ENCODE assay signal across 27 mouse cellular contexts in genomic region chr13:53897176-53897575, GRCm38 (mm10).
"Had no signal": no experiment of that assay in that cellular context is flagged by ENCODE, and none has a peak within 500 bp of the region (broad histone marks: within the 10 kb centered on the region; RNA-seq: fewer than 3 reads in every experiment).

No protein-coding gene starts in this region.

- H3K36me3 ChIP-seq: embryonic facial prominence, embryonic 10.5 days; embryonic facial prominence, embryonic 12.5 days; embryonic facial prominence, embryonic 13.5 days; embryonic facial prominence, embryonic 15.5 days; forebrain, embryonic 10.5 days; forebrain, embryonic 12.5 days; forebrain, embryonic 15.5 days had no signal

- ATAC-seq: forebrain, embryonic 13.5 days; forebrain, embryonic 14.5 days; forebrain, embryonic 15.5 days; forebrain, embryonic 16.5 days; forebrain, postnatal 0 days had no signal

- DNase-seq: cerebellum, adult 2 months; cerebellum, adult 8-10 months; cerebellum, adult 9-10 months; cerebellum, adult 9-11 months; cerebellum, postnatal 10 days; cerebellum, postnatal 14 days; cerebellum, postnatal 25 days; cerebellum, postnatal 36 days; forebrain, postnatal 0 days; gastrocnemius, adult 2 months; gastrocnemius, postnatal 10 days; gastrocnemius, postnatal 14 days; gastrocnemius, postnatal 25 days; gastrocnemius, postnatal 36 days; heart, adult 18-20 months; heart, adult 2 months had no signal

- H3K27ac ChIP-seq: embryonic facial prominence, embryonic 10.5 days; embryonic facial prominence, embryonic 12.5 days; embryonic facial prominence, embryonic 13.5 days; embryonic facial prominence, embryonic 15.5 days; forebrain, embryonic 10.5 days; forebrain, embryonic 12.5 days; forebrain, embryonic 13.5 days; forebrain, embryonic 15.5 days; gastrocnemius, adult 2 months; heart, adult 2 months had no signal

- H3K4me1 ChIP-seq: embryonic facial prominence, embryonic 12.5 days; embryonic facial prominence, embryonic 13.5 days; forebrain, embryonic 12.5 days; forebrain, embryonic 13.5 days; forebrain, embryonic 15.5 days had no signal

- H3K4me2 ChIP-seq: embryonic facial prominence, embryonic 12.5 days; embryonic facial prominence, embryonic 13.5 days; embryonic facial prominence, embryonic 15.5 days; forebrain, embryonic 12.5 days; forebrain, embryonic 13.5 days; forebrain, embryonic 15.5 days had no signal

- H3K27me3 ChIP-seq: embryonic facial prominence, embryonic 12.5 days; embryonic facial prominence, embryonic 13.5 days; embryonic facial prominence, embryonic 15.5 days; forebrain, embryonic 12.5 days; forebrain, embryonic 13.5 days; forebrain, embryonic 15.5 days had no signal

- H3K9me3 ChIP-seq: embryonic facial prominence, embryonic 12.5 days; embryonic facial prominence, embryonic 15.5 days; forebrain, embryonic 13.5 days; forebrain, embryonic 15.5 days had no signal

- H3K4me3 ChIP-seq: embryonic facial prominence, embryonic 10.5 days; embryonic facial prominence, embryonic 12.5 days; embryonic facial prominence, embryonic 13.5 days; embryonic facial prominence, embryonic 15.5 days; erythroblast, embryonic 14.5 days; forebrain, embryonic 10.5 days; forebrain, embryonic 12.5 days; forebrain, embryonic 13.5 days; forebrain, embryonic 15.5 days; gastrocnemius, adult 2 months; heart, adult 2 months had no signal

- H3K9ac ChIP-seq: embryonic facial prominence, embryonic 12.5 days; embryonic facial prominence, embryonic 13.5 days; embryonic facial prominence, embryonic 15.5 days; forebrain, embryonic 12.5 days; forebrain, embryonic 13.5 days; forebrain, embryonic 15.5 days; forebrain, postnatal 0 days had no signal
